Mouse (Mus musculus) naive thymus-derived CD4-positive, alpha-beta T cell, adult 2 months (primary cell): ENCODE measurements around the gene Slc22a21.

ENCODE experiments used
- DNase-seq: peaks from one replicate; pipeline ENCODE4 v3.0.0-alpha.2; 2011; ENCODE audit warnings: low read depth

Gene Slc22a21

GRCm38 (mm10) chr11:53903781-53904533 is 76.2 kb downstream of the Slc22a21 start:
- no peak for DNase-seq

GRCm38 (mm10) chr11:53902741-53903140 is 77.4 kb downstream of the Slc22a21 start:
- DNase-seq: no peak

GRCm38 (mm10) chr11:53900991-53901390 is 79.1 kb downstream of the Slc22a21 start:
- no peak for DNase-seq

- DNase-seq: no peak
Measured at GRCm38 (mm10) chr11:53899981-53900380, 80.2 kb downstream of the Slc22a21 start.
